Mouse (Mus musculus): ENCODE measurements at regions not wholly inside any gene's neighbourhood (a gene's known extent, or its start where the extent isn't known, plus 50 kb on each side); places are given as distances from the start of the nearest gene placed in this dataset.

- H3K4me3 ChIP-seq (ENCODE audit: low read depth, low read length): no peak overlapping the region
- no peaks in the 10 kb centered on the region for H3K4me1 ChIP-seq (ENCODE audit: control insufficient read depth, insufficient read depth, low read length)
- no peaks in the 10 kb centered on the region for H3K27me3 ChIP-seq (ENCODE audit: control insufficient read depth, insufficient read depth, low read length)
- no peak overlapping the region for H3K27ac ChIP-seq (replicated peaks; ENCODE audit: low read depth, low read length)
- DNase-seq (ENCODE audit: low spot score) (no peak), ATAC-seq (ENCODE audit: insufficient number of reproducible peaks, low FRiP score, low TSS enrichment, low read depth) (no peak)
- no peaks in the 10 kb centered on the region for H3K9me3 ChIP-seq (ENCODE audit: control insufficient read depth, low read length)
- no peak overlapping the region for H3K9ac ChIP-seq (ENCODE audit: low read length)
- H3K36me3 ChIP-seq (ENCODE audit: control insufficient read depth, insufficient read depth, low read length): no peaks in the 10 kb centered on the region
- no peak overlapping the region for H3K4me2 ChIP-seq (ENCODE audit: low read depth, severe bottlenecking)
- 89% methylated on average over 6 of the region's 6 CpGs for WGBS
Measured at GRCm38 (mm10) chr1:137588304-137589300, 586.9 kb downstream of the Ptprc start.

GRCm38 (mm10) chr1:137587481-137588228 lies 587.9 kb downstream of the Ptprc start:
- Histone ChIP-seq H3K4me1 (ENCODE audit: control insufficient read depth, insufficient read depth, low read length) (no peaks in the 10 kb centered on the region), H3K27ac (replicated peaks; ENCODE audit: low read depth, low read length) (no peak overlapping the region), H3K9ac (ENCODE audit: low read length) (no peak overlapping the region), H3K4me3 (ENCODE audit: low read depth, low read length) (no peak overlapping the region), H3K9me3 (ENCODE audit: control insufficient read depth, low read length) (no peaks in the 10 kb centered on the region), H3K36me3 (ENCODE audit: control insufficient read depth, insufficient read depth, low read length) (no peaks in the 10 kb centered on the region), H3K4me2 (ENCODE audit: low read depth, severe bottlenecking) (no peak overlapping the region), H3K27me3 (ENCODE audit: control insufficient read depth, insufficient read depth, low read length) (no peaks in the 10 kb centered on the region)
- DNase-seq (ENCODE audit: low spot score): no peak
- no peak for ATAC-seq (ENCODE audit: insufficient number of reproducible peaks, low FRiP score, low TSS enrichment, low read depth)
- 92% methylated on average over 12 of the region's 12 CpGs for WGBS

GRCm38 (mm10) chr1:137584696-137585095 lies 590.8 kb downstream of the Ptprc start:
- no peak overlapping the region for H3K27ac ChIP-seq (replicated peaks; ENCODE audit: low read depth, low read length)
- H3K9me3 ChIP-seq (ENCODE audit: control insufficient read depth, low read length): no peaks in the 10 kb centered on the region
- H3K4me3 ChIP-seq (ENCODE audit: low read depth, low read length): no peak overlapping the region
- no peak for ATAC-seq (ENCODE audit: insufficient number of reproducible peaks, low FRiP score, low TSS enrichment, low read depth)
- WGBS: 63% methylated on average over 6 of the region's 6 CpGs
- H3K27me3 ChIP-seq (ENCODE audit: control insufficient read depth, insufficient read depth, low read length): no peaks in the 10 kb centered on the region
- DNase-seq (ENCODE audit: low spot score): no peak
- H3K4me2 ChIP-seq (ENCODE audit: low read depth, severe bottlenecking): no peak overlapping the region
- no peaks in the 10 kb centered on the region for H3K36me3 ChIP-seq (ENCODE audit: control insufficient read depth, insufficient read depth, low read length)
- H3K4me1 ChIP-seq (ENCODE audit: control insufficient read depth, insufficient read depth, low read length): no peaks in the 10 kb centered on the region
- H3K9ac ChIP-seq (ENCODE audit: low read length): no peak overlapping the region

GRCm38 (mm10) chr1:137584104-137584675 lies 591.3 kb downstream of the Ptprc start:
- no peak for ATAC-seq (ENCODE audit: insufficient number of reproducible peaks, low FRiP score, low TSS enrichment, low read depth)
- Histone ChIP-seq H3K36me3 (ENCODE audit: control insufficient read depth, insufficient read depth, low read length) (no peaks in the 10 kb centered on the region), H3K27me3 (ENCODE audit: control insufficient read depth, insufficient read depth, low read length) (no peaks in the 10 kb centered on the region), H3K4me1 (ENCODE audit: control insufficient read depth, insufficient read depth, low read length) (no peaks in the 10 kb centered on the region), H3K4me2 (ENCODE audit: low read depth, severe bottlenecking) (no peak overlapping the region), H3K9me3 (ENCODE audit: control insufficient read depth, low read length) (no peaks in the 10 kb centered on the region), H3K27ac (replicated peaks; ENCODE audit: low read depth, low read length) (no peak overlapping the region), H3K9ac (ENCODE audit: low read length) (no peak overlapping the region), H3K4me3 (ENCODE audit: low read depth, low read length) (no peak overlapping the region)
- no peak for DNase-seq (ENCODE audit: low spot score)
- WGBS: 86% methylated on average over 13 of the region's 13 CpGs

- Histone ChIP-seq H3K4me3 (ENCODE audit: low read depth, low read length) (no peak overlapping the region), H3K9ac (ENCODE audit: low read length) (no peak overlapping the region), H3K4me1 (ENCODE audit: control insufficient read depth, insufficient read depth, low read length) (no peaks in the 10 kb centered on the region), H3K36me3 (ENCODE audit: control insufficient read depth, insufficient read depth, low read length) (no peaks in the 10 kb centered on the region), H3K27ac (replicated peaks; ENCODE audit: low read depth, low read length) (no peak overlapping the region), H3K9me3 (ENCODE audit: control insufficient read depth, low read length) (no peaks in the 10 kb centered on the region), H3K4me2 (ENCODE audit: low read depth, severe bottlenecking) (no peak overlapping the region), H3K27me3 (ENCODE audit: control insufficient read depth, insufficient read depth, low read length) (no peaks in the 10 kb centered on the region)
- 86% methylated on average over 1 of the region's 1 CpGs for WGBS
- DNase-seq (ENCODE audit: low spot score): no peak
- ATAC-seq (ENCODE audit: insufficient number of reproducible peaks, low FRiP score, low TSS enrichment, low read depth): no peak
Measured at GRCm38 (mm10) chr1:137577639-137578038, 597.9 kb downstream of the Ptprc start.

GRCm38 (mm10) chr1:137576174-137576573 lies 599.3 kb downstream of the Ptprc start:
- Histone ChIP-seq H3K4me2 (ENCODE audit: low read depth, severe bottlenecking) (no peak overlapping the region), H3K4me3 (ENCODE audit: low read depth, low read length) (no peak overlapping the region), H3K27me3 (ENCODE audit: control insufficient read depth, insufficient read depth, low read length) (no peaks in the 10 kb centered on the region), H3K9me3 (ENCODE audit: control insufficient read depth, low read length) (no peaks in the 10 kb centered on the region), H3K27ac (replicated peaks; ENCODE audit: low read depth, low read length) (no peak overlapping the region), H3K36me3 (ENCODE audit: control insufficient read depth, insufficient read depth, low read length) (no peaks in the 10 kb centered on the region), H3K9ac (ENCODE audit: low read length) (no peak overlapping the region), H3K4me1 (ENCODE audit: control insufficient read depth, insufficient read depth, low read length) (no peaks in the 10 kb centered on the region)
- ATAC-seq (ENCODE audit: insufficient number of reproducible peaks, low FRiP score, low TSS enrichment, low read depth) (no peak), DNase-seq (ENCODE audit: low spot score) (no peak)
- 88% methylated on average over 9 of the region's 9 CpGs for WGBS

GRCm38 (mm10) chr1:137575380-137575779 lies 600.1 kb downstream of the Ptprc start:
- Histone ChIP-seq H3K9me3 (ENCODE audit: control insufficient read depth, low read length) (no peaks in the 10 kb centered on the region), H3K4me3 (ENCODE audit: low read depth, low read length) (no peak overlapping the region), H3K4me1 (ENCODE audit: control insufficient read depth, insufficient read depth, low read length) (no peaks in the 10 kb centered on the region), H3K9ac (ENCODE audit: low read length) (no peak overlapping the region), H3K27ac (replicated peaks; ENCODE audit: low read depth, low read length) (no peak overlapping the region), H3K27me3 (ENCODE audit: control insufficient read depth, insufficient read depth, low read length) (no peaks in the 10 kb centered on the region), H3K36me3 (ENCODE audit: control insufficient read depth, insufficient read depth, low read length) (no peaks in the 10 kb centered on the region), H3K4me2 (ENCODE audit: low read depth, severe bottlenecking) (no peak overlapping the region)
- DNase-seq (ENCODE audit: low spot score): no peak
- ATAC-seq (ENCODE audit: insufficient number of reproducible peaks, low FRiP score, low TSS enrichment, low read depth): no peak
